22 mouse cellular contexts compared by ENCODE assay signal in genomic region chr6:121139271-121139670, GRCm38 (mm10). TPM values are rescaled to one million over a fixed set of nuclear protein-coding genes. Genes with fewer than 3 reads are reported as not detected.
DNase-seq lines count a peak whose midpoint lies in the region; ATAC-seq and TF ChIP-seq lines count a peak whose summit lies in the region.
"Had no signal": no experiment of that assay in that cellular context is flagged by ENCODE, and none has a peak within 500 bp of the region (broad histone marks: within the 10 kb centered on the region; RNA-seq: fewer than 3 reads in every experiment).

No protein-coding gene starts in this region.

- no peaks in the 10 kb centered on the region for H3K79me2 ChIP-seq in liver, adult 2 months (ENCODE audit: control insufficient read depth, insufficient read depth, low read length)

- no peaks in the 10 kb centered on the region for H3K9me3 ChIP-seq in liver, embryonic 12.5 days (replicated peaks)
- H3K9me3 ChIP-seq: G1E had no signal

- intact Hi-C loops in gastrocnemius, adult 2 months (cut with DNase I) = loop anchor here (10.0 kb wide), 1 partner anchor 244 kb away; no protein-coding TSS in a partner anchor
- intact Hi-C loops in heart, postnatal 10 days (cut with DNase I) = no loop called here

- no peaks in the 10 kb centered on the region for H3K27me3 ChIP-seq in liver, adult 2 months (ENCODE audit: control insufficient read depth, insufficient read depth, low read length)
- H3K27me3 ChIP-seq in liver, embryonic 12.5 days (replicated peaks) = peaks cover 23% of the 10 kb centered on the region
- H3K27me3 ChIP-seq: CH12.LX, Patski had no signal

- H3K4me2 ChIP-seq in liver, embryonic 12.5 days = no peak overlapping the region

- no peak for ATAC-seq in liver, embryonic 12.5 days
- ATAC-seq: activated CD4-positive, CD25-positive, alpha-beta regulatory T cell, adult 4 months; CD4-positive, CD25-positive, alpha-beta regulatory T cell, adult 4 months; Patski had no signal

- peak overlapping the region; percentile 28; the same call in 1 of the 2 replicates for H3K27ac ChIP-seq in gastrocnemius, adult 2 months
- H3K27ac ChIP-seq in liver, adult 2 months (replicated peaks; ENCODE audit: insufficient read depth, low read depth, low read length) = 0 out of 2 replicates have a peak overlapping the region, but pooled peaks have one; percentile 17
- H3K27ac ChIP-seq in liver, embryonic 12.5 days = no peak overlapping the region

- H3K9ac ChIP-seq in liver, adult 2 months (ENCODE audit: low read depth, low read length) = no peak overlapping the region
- H3K9ac ChIP-seq in liver, embryonic 12.5 days = no peak overlapping the region

- H3K4me3 ChIP-seq in gastrocnemius, adult 2 months = no peak overlapping the region
- H3K4me3 ChIP-seq in liver, adult 2 months (ENCODE audit: insufficient read depth, low read depth, low read length) = no peak overlapping the region
- no peak overlapping the region for H3K4me3 ChIP-seq in liver, embryonic 12.5 days

- no peak for TF ChIP-seq POLR2A in liver, adult 2 months (IDR thresholded peaks at IDR 0.05; ENCODE audit: extremely low read depth, insufficient read depth, low read length)

- peak; percentile 42 for DNase-seq in gastrocnemius, adult 18-20 months (ENCODE audit: low spot score)
- DNase-seq in gastrocnemius, postnatal 4 days (ENCODE audit: low spot score in 2 of 2) = no peak
- DNase-seq in gastrocnemius, adult 2 months = peak; percentile 56
- no peak for DNase-seq in gastrocnemius, adult 8-10 months (ENCODE audit: low spot score in 2 of 2)
- DNase-seq in liver, adult 2 months (ENCODE audit: extremely low read depth, low read depth, low spot score) = peak; percentile 88
- DNase-seq in skeletal muscle tissue, adult 2 months (ENCODE audit: low read depth, low spot score) = peak; percentile 81
- no peak for DNase-seq in heart, postnatal 10 days
- DNase-seq: adrenal gland, adult 2 months; adrenal gland, adult 8-10 months; adrenal gland, postnatal 10 days; adrenal gland, postnatal 14 days; adrenal gland, postnatal 25 days; adrenal gland, postnatal 36 days; B cell, adult 2 months; cerebellum, adult 11 months; cerebellum, adult 11-12 months had no signal

- no peak for TF ChIP-seq CTCF in gastrocnemius, adult 2 months (IDR thresholded peaks at IDR 0.05)
- TF ChIP-seq CTCF in liver, adult 2 months (IDR thresholded peaks at IDR 0.05; ENCODE audit: low read depth, low read length) = no peak

- H3K36me3 ChIP-seq in liver, adult 2 months (ENCODE audit: control insufficient read depth, insufficient read depth, low read length) = no peaks in the 10 kb centered on the region
- no peaks in the 10 kb centered on the region for H3K36me3 ChIP-seq in liver, embryonic 12.5 days
- H3K36me3 ChIP-seq: G1E had no signal

- H3K4me1 ChIP-seq in liver, adult 2 months (ENCODE audit: control insufficient read depth, insufficient read depth, low read length) = peaks cover 11% of the 10 kb centered on the region
- H3K4me1 ChIP-seq in liver, embryonic 12.5 days = no peaks in the 10 kb centered on the region

- WGBS in liver, adult 2 months = 56% methylated on average over 1 of the region's 1 CpGs
- WGBS in liver, embryonic 12.5 days (ENCODE audit: insufficient replicate concordance) = 78% methylated on average over 1 of the region's 1 CpGs

RNA-seq across cellular contexts. Expression of gene Mical3, which starts 8.5 kb away (rescaled TPM):
- total RNA-seq in gastrocnemius, adult 18-20 months (2021) = 10 to 100 TPM; 46.0 to 59.0 TPM
- total RNA-seq in gastrocnemius, postnatal 4 days (2021) = 100 to 1,000 TPM in 1 of 2 experiments, 10 to 100 TPM in 1; 99.9 to 103 TPM
- total RNA-seq in gastrocnemius, adult 2 months (2021) = 10 to 100 TPM; 53.3 to 71.9 TPM
- 10 to 100 TPM; 55.7 to 68.0 (median 57.4) TPM for total RNA-seq in gastrocnemius, adult 8-10 months (2022)
- 5.8 and 9.0 TPM in 2 replicates for total RNA-seq in liver, adult 2 months (2014; rRNA removed)
- 7.9 and 8.8 TPM in 2 replicates for polyA plus RNA-seq in liver, adult 2 months (2012; rRNA removed)
- polyA plus RNA-seq in liver, embryonic 12.5 days (2016; fragmentation: Nextera tagmentation; extraction: Ambion mirVana) = 12.8 and 13.7 TPM in 2 replicates
- total RNA-seq in heart, postnatal 10 days (2021) = 100 to 1,000 TPM; 137 to 148 TPM

RNA-seq across cellular contexts. Expression of gene Pex26, which starts 44.2 kb away (rescaled TPM):
- total RNA-seq in gastrocnemius, adult 18-20 months (2021) = 1 to 10 TPM; 2.9 TPM
- 1 to 10 TPM; 5.8 to 6.1 TPM for total RNA-seq in gastrocnemius, postnatal 4 days (2021)
- total RNA-seq in gastrocnemius, adult 2 months (2021) = 1 to 10 TPM; 3.5 to 3.8 TPM
- 1 to 10 TPM; 2.7 to 3.9 (median 3.5) TPM for total RNA-seq in gastrocnemius, adult 8-10 months (2022)
- 10.0 and 13.2 TPM in 2 replicates for total RNA-seq in liver, adult 2 months (2014; rRNA removed)
- polyA plus RNA-seq in liver, adult 2 months (2012; rRNA removed) = 20.4 and 23.5 TPM in 2 replicates
- polyA plus RNA-seq in liver, embryonic 12.5 days (2016; fragmentation: Nextera tagmentation; extraction: Ambion mirVana) = 5.3 and 5.5 TPM in 2 replicates
- 10 to 100 TPM in 1 of 2 experiments, 1 to 10 TPM in 1; 7.3 to 11.2 TPM for total RNA-seq in heart, postnatal 10 days (2021)

Comparison
In these comparisons a context has a peak if more than half of its experiments do, and no peak if none do; other contexts are left out.
1. DNase-seq: peak in gastrocnemius, adult 18-20 months (single experiment), gastrocnemius, adult 2 months (single experiment), liver, adult 2 months (single experiment) and skeletal muscle tissue, adult 2 months (single experiment); none in gastrocnemius, postnatal 4 days (0 of 2), gastrocnemius, adult 8-10 months (0 of 2) and heart, postnatal 10 days (0 of 2).